Mouse (Mus musculus) E14TG2a.4 (cell line): ENCODE results near the gene Neurl1b.

ENCODE experiments used
- CTCF ChIP-seq: conservative IDR thresholded peaks from 2 replicates; pipeline ENCODE4 v1.5.1; 2014; ENCODE audit warnings: low read length
- NANOG ChIP-seq: IDR thresholded peaks from 2 replicates; pipeline ENCODE4 v1.6.1; 2014; ENCODE audit warnings: borderline replicate concordance, low read length, mixed read lengths
- POU5F1 ChIP-seq: IDR thresholded peaks from 2 replicates; pipeline ENCODE4 v1.6.1; 2014; ENCODE audit warnings: low read length, borderline replicate concordance

DNA sequence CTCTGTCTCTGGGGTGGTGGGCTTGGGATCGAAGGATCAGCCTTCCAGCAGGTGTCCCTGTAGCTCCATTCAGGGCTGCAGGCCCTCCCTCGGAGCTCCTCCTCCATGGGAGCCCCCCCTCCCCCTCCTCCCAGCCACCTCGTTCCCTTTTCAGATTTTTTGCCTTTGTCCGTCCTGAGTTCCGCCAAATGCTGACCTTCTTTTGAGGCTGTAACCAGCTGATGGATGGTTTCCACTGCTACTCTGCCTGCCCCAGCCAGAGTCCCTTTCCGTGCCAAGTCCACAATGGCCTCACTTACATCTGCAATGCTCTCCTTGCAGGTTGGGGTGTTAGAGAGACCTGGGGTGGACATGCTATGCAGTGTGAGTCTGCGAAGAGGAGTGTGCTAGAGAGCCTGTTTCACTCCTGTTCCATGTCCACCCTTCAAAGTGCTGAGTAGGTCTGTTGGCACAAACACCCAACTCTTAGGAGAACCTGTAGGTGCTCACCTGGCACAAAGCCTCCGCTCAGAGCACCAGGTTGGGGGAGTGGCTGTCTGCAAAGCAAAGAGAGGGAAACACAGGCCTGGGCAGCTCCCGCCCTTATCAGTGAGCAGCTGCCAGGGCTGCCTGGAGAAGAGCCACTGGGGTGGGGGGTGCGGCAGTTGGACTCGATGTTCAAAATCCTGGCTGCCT lies 9.5 kb downstream of the Neurl1b start:
- TF ChIP-seq CTCF (no peak), NANOG (no peak), POU5F1 (no peak)
